Comparison of ENCODE assay signal across 33 mouse cellular contexts in genomic region chr6:76387462-76388049, GRCm38 (mm10).
"Had no signal": no experiment of that assay in that cellular context is flagged by ENCODE, and none has a peak within 500 bp of the region (broad histone marks: within the 10 kb centered on the region; RNA-seq: fewer than 3 reads in every experiment).

No protein-coding gene starts in this region.

- H3K9me3 ChIP-seq: limb, embryonic 10.5 days; limb, embryonic 12.5 days; limb, embryonic 13.5 days; limb, embryonic 15.5 days; liver, embryonic 12.5 days; liver, embryonic 13.5 days; liver, embryonic 15.5 days; lung, embryonic 15.5 days; midbrain, embryonic 10.5 days; midbrain, embryonic 12.5 days; midbrain, embryonic 13.5 days; midbrain, embryonic 15.5 days; neural tube, embryonic 12.5 days; neural tube, embryonic 13.5 days had no signal

- DNase-seq: left cerebral cortex, postnatal 4 days; liver; liver, embryonic 13.5 days; liver, postnatal 0 days; lung, adult 18-20 months; lung, adult 2 months; lung, embryonic 14.5 days; lung, postnatal 10 days; lung, postnatal 14 days; lung, postnatal 36 days; lung, postnatal 4 days; midbrain, embryonic 14.5 days had no signal

- H3K4me1 ChIP-seq: limb, embryonic 10.5 days; limb, embryonic 12.5 days; limb, embryonic 13.5 days; limb, embryonic 15.5 days; liver, embryonic 12.5 days; liver, embryonic 13.5 days; liver, embryonic 15.5 days; lung, embryonic 15.5 days; megakaryocyte, embryonic 14.5 days; midbrain, embryonic 10.5 days; midbrain, embryonic 12.5 days; midbrain, embryonic 13.5 days; midbrain, embryonic 15.5 days; neural tube, embryonic 12.5 days; neural tube, embryonic 13.5 days had no signal

- H3K4me3 ChIP-seq: limb, embryonic 10.5 days; limb, embryonic 12.5 days; limb, embryonic 13.5 days; limb, embryonic 15.5 days; liver, embryonic 12.5 days; liver, embryonic 13.5 days; liver, embryonic 15.5 days; lung, embryonic 15.5 days; megakaryocyte, embryonic 14.5 days; midbrain, embryonic 10.5 days; midbrain, embryonic 12.5 days; midbrain, embryonic 13.5 days; midbrain, embryonic 15.5 days; myocyte; neural tube, embryonic 12.5 days; neural tube, embryonic 13.5 days had no signal

- ATAC-seq: liver, embryonic 12.5 days; liver, postnatal 0 days; lung, postnatal 0 days; midbrain, embryonic 13.5 days; midbrain, embryonic 15.5 days; midbrain, embryonic 16.5 days had no signal

- H3K36me3 ChIP-seq: limb, embryonic 10.5 days; limb, embryonic 12.5 days; limb, embryonic 13.5 days; limb, embryonic 15.5 days; liver, embryonic 12.5 days; liver, embryonic 13.5 days; liver, embryonic 15.5 days; lung, embryonic 15.5 days; midbrain, embryonic 10.5 days; midbrain, embryonic 12.5 days; midbrain, embryonic 13.5 days; midbrain, embryonic 15.5 days; neural tube, embryonic 12.5 days; neural tube, embryonic 13.5 days had no signal

- H3K9ac ChIP-seq: limb, embryonic 12.5 days; limb, embryonic 13.5 days; limb, embryonic 15.5 days; liver, embryonic 12.5 days; liver, embryonic 13.5 days; liver, embryonic 14.5 days; liver, embryonic 15.5 days; liver, postnatal 0 days; lung, embryonic 14.5 days; lung, embryonic 15.5 days; midbrain, embryonic 12.5 days; midbrain, embryonic 13.5 days; midbrain, embryonic 15.5 days; neural tube, embryonic 12.5 days; neural tube, embryonic 13.5 days had no signal

- H3K27me3 ChIP-seq: limb, embryonic 12.5 days; limb, embryonic 13.5 days; limb, embryonic 15.5 days; liver, embryonic 12.5 days; liver, embryonic 13.5 days; liver, embryonic 15.5 days; lung, embryonic 15.5 days; megakaryocyte, embryonic 14.5 days; midbrain, embryonic 12.5 days; midbrain, embryonic 13.5 days; midbrain, embryonic 15.5 days; neural tube, embryonic 12.5 days; neural tube, embryonic 13.5 days had no signal

- H3K27ac ChIP-seq: limb, embryonic 10.5 days; limb, embryonic 12.5 days; limb, embryonic 13.5 days; limb, embryonic 15.5 days; liver, embryonic 12.5 days; liver, embryonic 13.5 days; liver, embryonic 14.5 days; liver, embryonic 15.5 days; lung, embryonic 15.5 days; macrophage; midbrain, embryonic 10.5 days; midbrain, embryonic 12.5 days; midbrain, embryonic 13.5 days; midbrain, embryonic 15.5 days; neural tube, embryonic 12.5 days; neural tube, embryonic 13.5 days had no signal

- H3K4me2 ChIP-seq: limb, embryonic 12.5 days; limb, embryonic 13.5 days; limb, embryonic 15.5 days; liver, embryonic 11.5 days; liver, embryonic 12.5 days; liver, embryonic 13.5 days; liver, embryonic 15.5 days; lung, embryonic 14.5 days; lung, embryonic 15.5 days; midbrain, embryonic 11.5 days; midbrain, embryonic 12.5 days; midbrain, embryonic 13.5 days; midbrain, embryonic 15.5 days; neural tube, embryonic 12.5 days; neural tube, embryonic 13.5 days had no signal
